Mouse (Mus musculus) MEL (cell line): ENCODE results near the gene Zkscan6. TPM values are rescaled to one million over a fixed set of nuclear protein-coding genes. Genes with fewer than 3 reads are reported as not detected.

Experiments used
- polyA plus RNA-seq, 2 experiments: library from polyadenylated mRNA; stranded (reverse) in 1 of 2; unstranded in 1 of 2; fragments of >175 nt in 1 of 2; fragments of >200 nt in 1 of 2; gene quantifications; 2 replicates each; pipeline versions ENCODE4 v1.2.1 to v1.2.4; 2012; ENCODE audit warnings: low replicate concordance in 2 of 2, low read depth in 1 of 2; ENCODE audit not compliant: insufficient read length in 2 of 2, insufficient read depth in 1 of 2, missing spikeins in 1 of 2
- total RNA-seq: library from RNA; depleted of rRNA; stranded (reverse); fragments of 300-350 nt; gene quantifications from 2 replicates; pipeline ENCODE4 v1.2.3, GENCODE M21; 2012; rRNA removed

Gene Zkscan6
- total and polyA plus RNA-seq, 3 experiments, result 12.0 to 18.1 TPM; not detected in 1

Other genes with a start within 250 kb of the Zkscan6 start
- 20.0 and 24.5 TPM in 2 replicates for gene Map2k4, start 18.9 kb upstream of the Zkscan6 start, total RNA-seq
- 10 to 100 TPM; 21.8 to 70.7 TPM for gene Map2k4, start 18.9 kb upstream of the Zkscan6 start, polyA plus RNA-seq